Mouse (Mus musculus) liver (tissue): Measurements from ENCODE around the gene Tgif1.

ENCODE experiments used
- DNase-seq: peaks from one replicate; pipeline ENCODE4 v3.0.0-alpha.2; 2020; ENCODE audit warnings: mixed read lengths

The Tgif1 gene

GRCm38 (mm10) chr17:70865060-70865604 is 11.8 kb upstream of the Tgif1 start:
- DNase-seq, result no peak

- no peak for DNase-seq
Observed at GRCm38 (mm10) chr17:70864645-70865044, 11.3 kb upstream of the Tgif1 start.

GRCm38 (mm10) chr17:70864117-70864516 is 10.8 kb upstream of the Tgif1 start:
- no peak for DNase-seq

- no peak for DNase-seq
Observed at GRCm38 (mm10) chr17:70858814-70859213, 5.5 kb upstream of the Tgif1 start.

DNA sequence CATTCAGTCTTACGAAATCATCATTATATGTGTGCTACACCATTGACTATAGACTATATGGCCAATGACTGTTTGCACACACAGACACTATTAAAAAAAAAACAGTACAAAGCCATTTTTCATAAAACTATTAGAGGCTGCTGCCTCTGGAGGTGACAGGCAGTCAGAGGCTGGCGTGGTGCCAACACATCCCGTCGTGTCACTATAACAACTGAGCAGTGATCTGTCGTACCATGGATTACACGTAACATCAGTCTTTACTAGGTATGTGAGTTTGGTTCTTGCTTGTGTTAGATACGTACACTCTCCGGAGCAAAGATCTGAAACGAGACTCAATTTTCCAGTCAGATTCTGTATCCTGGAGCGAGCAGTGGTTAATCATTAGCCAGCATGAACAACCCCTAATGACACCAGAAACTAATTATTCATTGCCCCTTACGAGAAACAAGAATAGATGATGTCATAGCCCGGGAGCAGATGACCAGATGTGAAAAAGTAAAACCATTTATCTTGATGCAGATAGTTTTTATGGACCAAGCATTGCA is 3.6 kb upstream of the Tgif1 start:
- DNase-seq, result no peak

DNA sequence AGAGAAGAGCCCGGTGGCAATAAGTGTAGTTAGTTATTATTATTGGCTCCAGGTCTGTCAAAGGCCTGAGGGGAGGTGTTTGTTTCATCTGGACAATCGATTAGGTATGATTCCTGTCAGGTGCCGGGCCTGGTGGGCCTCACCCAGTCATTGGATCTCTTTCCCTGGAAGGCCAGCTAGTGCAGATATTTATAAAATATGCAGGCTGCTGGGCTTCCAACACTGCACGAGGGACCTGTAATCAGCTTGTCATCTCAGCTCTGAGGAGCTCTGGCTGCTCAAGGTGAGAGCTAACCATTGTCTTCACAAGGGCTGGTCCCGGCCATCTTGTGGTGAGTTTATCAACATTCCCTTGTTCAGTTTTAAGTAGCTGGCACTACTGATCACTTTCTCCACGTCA is 675 bp upstream of the Tgif1 start:
- no peak for DNase-seq

- DNase-seq, result peak; percentile 70
Observed at GRCm38 (mm10) chr17:70852686-70853386, 510 bp downstream of the Tgif1 start.

- no peak for DNase-seq
Observed at GRCm38 (mm10) chr17:70852011-70852685, 1.2 kb downstream of the Tgif1 start.

DNA sequence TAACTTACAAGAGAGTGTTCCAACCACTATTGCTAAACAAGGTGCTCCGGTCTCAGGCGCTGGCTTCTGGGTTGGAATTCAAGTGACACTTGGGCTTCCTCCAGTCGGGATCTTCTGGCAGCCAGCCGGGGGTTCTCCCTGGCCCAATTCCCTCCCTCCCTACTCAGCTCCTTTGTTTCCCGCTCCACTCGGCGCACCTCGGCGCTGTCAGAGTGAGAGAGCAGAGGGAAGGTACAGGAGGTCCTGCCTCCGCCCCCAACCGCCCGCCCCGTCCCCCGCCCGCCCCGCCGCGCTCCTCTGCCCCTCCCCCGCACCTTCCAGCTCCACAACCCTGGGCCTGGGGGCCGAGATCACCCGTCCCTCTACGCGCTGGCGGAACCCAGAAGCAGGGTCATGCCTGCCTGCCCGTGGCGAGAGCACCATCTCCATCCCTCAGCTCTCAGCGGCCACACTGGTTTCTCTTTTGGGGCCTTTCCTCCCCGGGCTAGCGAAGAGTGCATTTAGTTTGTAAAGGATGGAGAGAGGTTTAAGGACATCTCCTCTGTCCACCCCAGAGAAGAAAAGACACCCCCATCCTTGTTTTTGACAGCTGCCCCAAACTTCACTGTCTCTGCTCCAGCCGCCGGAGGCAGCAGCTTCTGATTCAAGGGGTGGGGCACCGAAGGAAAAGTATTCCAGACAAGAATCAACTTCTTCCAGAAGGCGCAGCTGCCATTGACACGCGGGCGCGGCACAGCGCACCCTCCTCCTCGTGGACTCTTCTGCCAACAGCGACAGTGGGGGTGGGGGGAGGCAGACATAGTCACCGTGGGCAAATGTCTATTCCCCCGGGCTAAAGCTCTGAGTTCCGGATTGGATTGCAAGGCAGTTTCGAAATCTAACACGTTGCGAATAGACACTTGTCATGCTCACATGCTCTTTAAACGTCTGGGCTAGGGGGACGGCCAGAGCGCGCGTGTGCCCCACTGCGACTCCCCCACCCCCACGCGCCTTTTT is 2.1 kb downstream of the Tgif1 start:
- peak; percentile 75 for DNase-seq

DNA sequence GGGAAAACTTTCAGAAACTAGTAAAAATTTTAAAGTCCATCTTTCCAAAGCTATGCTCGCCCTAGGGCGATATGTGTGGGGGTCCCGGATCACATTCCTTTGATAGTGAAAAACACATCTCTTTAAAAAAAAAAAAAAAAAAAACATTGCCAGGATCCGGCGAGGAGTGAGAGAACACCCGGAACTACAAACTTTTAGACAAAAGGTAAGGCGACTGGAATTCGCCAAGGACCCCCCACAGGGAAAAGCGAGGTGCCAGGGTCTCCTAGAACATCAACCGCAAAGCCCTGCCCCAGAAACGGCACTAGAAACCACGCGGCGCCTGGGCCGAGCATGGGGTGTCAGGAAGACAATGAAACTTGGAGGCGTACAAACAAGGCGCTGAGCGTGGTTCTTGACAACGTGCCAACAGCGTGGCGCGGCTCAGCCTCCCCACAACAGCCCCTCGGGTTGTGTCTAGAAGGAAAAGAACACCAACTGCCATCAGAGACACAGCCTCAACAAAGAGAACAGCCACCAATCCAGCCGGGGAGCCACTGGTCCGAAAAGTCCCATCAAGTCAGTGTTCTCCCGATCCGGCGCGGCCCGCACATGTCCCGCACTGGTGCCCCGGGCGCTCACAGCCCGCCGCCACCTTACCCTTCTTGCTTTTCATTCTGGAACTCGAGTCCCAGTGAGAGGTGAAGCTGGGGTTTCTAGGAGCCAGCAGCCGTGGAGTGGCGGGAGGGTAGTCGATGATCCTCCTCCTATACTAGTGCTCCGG is 2.9 kb downstream of the Tgif1 start:
- DNase-seq, result peak; percentile 47

DNA sequence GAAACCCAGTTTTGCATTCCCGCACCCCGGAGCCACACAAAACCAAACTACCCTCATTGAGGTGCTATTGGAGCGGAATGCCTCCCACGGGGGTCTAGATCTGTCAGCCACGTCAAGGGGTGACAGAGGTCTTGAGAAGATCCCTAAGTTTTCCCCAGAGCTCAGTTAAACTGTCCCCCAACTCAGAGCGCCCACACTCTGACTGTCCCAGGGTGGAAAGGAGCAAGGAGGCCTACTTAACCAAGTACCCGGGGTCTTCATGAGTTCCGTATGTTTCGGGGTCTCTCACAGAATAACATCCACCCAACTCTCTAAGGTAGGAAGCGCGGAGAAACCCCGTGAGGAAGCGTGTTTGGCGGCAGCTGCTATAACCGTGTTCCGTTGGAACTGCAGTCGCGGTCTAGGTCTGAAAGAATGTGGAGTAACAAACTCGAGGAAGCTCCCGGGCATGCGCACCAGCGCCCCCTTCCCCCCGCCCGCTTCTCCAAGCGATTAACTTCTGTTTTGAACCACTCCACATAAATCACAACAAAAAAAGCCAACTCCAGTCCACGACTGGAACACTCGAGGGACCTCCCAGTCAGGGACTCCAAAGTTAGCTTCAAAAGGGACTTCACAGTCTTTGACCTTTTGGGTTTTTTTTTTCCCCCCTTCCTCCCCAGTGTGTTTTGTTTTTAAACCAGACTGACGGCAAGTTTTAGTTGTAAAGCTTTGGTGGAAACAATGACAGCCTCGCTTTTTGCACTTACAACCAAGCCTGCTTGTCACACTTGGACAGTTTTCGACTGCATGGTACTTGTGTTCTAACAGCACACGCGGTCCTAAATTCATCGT is 3.7 kb downstream of the Tgif1 start:
- DNase-seq, result peak; percentile 82

DNA sequence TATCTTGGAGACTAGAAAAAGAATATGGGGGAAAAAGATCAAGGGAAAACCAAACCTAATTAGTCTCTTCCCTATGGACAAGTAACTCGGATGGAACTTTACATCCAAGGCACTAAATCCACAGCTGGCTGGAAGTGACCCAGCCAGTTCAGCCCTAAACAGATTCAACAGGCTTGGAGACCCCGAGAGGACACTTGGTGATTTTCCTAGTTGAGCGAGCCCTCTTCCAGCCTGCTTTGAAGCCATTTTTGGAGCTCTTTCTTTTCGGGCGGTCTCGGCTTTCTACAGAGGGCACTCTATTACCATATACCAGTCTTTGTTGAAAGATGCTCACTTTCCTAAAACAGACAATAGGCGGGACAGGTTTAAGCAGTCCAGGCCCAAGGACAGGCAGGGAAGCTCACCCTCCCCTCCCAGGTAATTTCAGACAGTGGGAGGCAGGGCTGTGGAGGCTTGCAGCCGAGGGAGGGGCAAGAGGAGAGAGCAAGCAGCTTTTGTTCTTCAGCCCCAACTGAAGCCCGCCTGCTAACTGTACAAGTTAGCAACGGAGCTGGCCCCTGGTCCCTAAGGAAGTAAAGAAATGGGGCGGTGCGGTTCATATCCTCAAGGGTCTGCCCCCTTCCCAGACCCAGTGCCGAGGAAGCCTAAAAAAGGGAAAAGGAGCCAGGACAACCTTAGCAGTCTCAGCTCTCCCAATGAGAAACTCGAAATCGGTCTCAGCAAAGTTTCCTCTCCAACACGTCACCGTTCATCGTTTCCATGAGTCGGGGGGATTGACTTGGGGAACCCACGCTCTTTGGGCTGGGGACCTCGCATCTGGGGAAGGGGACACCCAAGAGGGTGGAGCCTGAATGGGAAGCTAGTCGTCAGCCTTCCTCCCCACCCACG is 4.6 kb downstream of the Tgif1 start:
- peak; percentile 47 for DNase-seq

GRCm38 (mm10) chr17:70847751-70848510 is 5.4 kb downstream of the Tgif1 start:
- DNase-seq, result no peak

DNA sequence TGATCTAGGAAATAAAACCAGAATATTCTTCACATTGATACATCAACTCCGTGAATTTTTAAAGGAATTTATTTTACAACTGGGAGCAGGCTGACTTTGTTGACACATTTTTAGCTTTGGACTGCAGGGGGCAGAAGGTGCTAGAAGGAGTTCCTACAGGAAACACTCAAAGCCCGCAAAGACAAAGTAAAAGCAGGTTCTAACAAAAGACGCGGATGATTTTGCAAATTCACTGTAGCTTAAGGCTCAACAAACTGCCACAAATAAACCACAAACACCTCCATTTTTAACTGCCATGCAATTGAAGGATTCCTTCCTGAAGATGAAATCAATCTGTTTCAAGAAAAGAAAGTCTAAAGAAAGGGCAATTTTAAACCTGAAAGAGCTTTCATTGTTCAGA is 6.3 kb downstream of the Tgif1 start:
- DNase-seq, result peak; percentile 32

GRCm38 (mm10) chr17:70846111-70846644 is 7.2 kb downstream of the Tgif1 start:
- DNase-seq, result no peak

GRCm38 (mm10) chr17:70845543-70845942 is 7.8 kb downstream of the Tgif1 start:
- DNase-seq, result no peak

DNA sequence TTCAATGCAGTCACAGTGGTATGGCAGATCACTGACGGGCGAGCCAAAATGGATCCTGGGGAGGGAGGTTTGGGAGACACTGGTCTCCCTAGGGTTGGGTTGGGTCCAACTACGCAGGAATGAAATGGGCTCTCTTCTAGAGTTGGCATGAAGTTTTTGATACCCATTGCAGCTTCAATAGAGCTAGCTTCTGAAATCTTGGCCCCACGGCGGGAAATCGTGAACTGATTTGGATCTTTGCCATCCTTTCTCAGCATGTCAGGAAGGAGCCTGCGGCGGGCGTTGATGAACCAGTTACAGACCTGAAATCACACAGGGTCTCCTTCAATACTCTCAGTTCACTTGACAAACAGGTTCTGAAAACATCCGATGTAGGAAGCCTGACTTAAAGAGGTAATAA is 8.4 kb downstream of the Tgif1 start:
- no peak for DNase-seq

DNA sequence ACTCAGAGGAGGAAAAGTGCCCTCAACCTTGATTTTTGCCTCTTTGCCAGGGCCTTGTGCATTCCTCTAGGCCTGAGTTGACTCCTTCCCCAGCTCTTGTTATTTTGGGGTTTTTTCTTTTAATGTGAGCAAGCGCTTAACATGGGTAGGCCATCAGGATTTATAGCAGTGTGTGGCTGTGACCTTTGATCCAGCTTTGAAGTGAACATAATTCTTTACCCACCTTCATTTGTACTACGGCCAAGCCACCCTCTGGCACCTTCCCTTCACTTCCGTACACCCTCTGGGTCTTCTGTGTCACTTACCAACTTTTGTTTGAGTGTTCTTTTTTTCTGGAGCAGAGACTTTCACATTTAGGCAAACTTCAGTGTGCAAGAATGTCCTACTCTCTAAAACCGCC is 10.1 kb downstream of the Tgif1 start:
- no peak for DNase-seq

DNA sequence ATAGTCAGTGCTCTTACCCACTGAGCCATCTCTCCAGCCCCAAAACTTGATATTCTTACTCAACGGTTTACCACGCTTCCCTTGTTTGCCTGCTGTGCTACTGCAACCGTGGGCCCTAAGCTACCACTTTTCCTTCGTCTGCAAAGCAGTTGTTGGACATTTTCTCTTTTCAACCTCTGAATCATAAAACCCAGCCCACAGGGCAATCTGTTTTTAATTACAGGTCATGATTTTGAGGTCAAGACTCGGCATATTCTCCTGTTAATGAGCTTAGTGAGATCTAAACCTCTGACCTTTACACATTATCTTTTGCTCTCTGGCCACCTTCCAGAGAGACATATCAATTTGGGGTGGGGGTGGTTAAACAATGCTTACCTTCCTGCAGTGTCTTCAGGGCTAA is 14.8 kb downstream of the Tgif1 start:
- DNase-seq, result no peak
